Mouse (Mus musculus) ES-E14 (cell line): ENCODE measurements around the gene St6galnac4.

Experiments
- CHD2 ChIP-seq: IDR thresholded peaks from 2 replicates; pipeline ENCODE4 v1.6.1; 2014; ENCODE audit warnings: mild to moderate bottlenecking, low read depth, low read length, inconsistent platforms
- MAFK ChIP-seq: IDR thresholded peaks from 2 replicates; pipeline ENCODE4 v1.6.1; 2014; ENCODE audit warnings: mild to moderate bottlenecking, low read depth, low read length, inconsistent platforms; ENCODE audit not compliant: insufficient read depth
- ZC3H11A ChIP-seq: IDR thresholded peaks from 2 replicates; pipeline ENCODE4 v1.6.1; 2012; ENCODE audit warnings: low read depth, mild to moderate bottlenecking, inconsistent platforms, low read length, borderline replicate concordance
- ZNF384 ChIP-seq: IDR thresholded peaks from 2 replicates; pipeline ENCODE4 v1.6.1; 2012; ENCODE audit warnings: low read depth, low read length, inconsistent platforms

- TF ChIP-seq CHD2, result no peak
- TF ChIP-seq MAFK, result no peak
- no peak for TF ChIP-seq ZNF384
- no peak for TF ChIP-seq ZC3H11A
These were observed 46.8 kb downstream of the St6galnac4 start for GRCm38 (mm10) chr2:32633660-32634059.
